Mouse (Mus musculus) liver, postnatal 0 days (tissue): Measurements from ENCODE around the gene Thsd4. TPM values are rescaled to one million over a fixed set of nuclear protein-coding genes. Genes with fewer than 3 reads are reported as not detected.

Experiments used
- ATAC-seq: fragments of 200-750 bp; cut with Nextera tagmentation; 2 replicates; pipeline ENCODE4 v1.8.0; 2017; ENCODE audit warnings: mild to moderate bottlenecking, moderate library complexity
- DNase-seq: peaks from one replicate; pipeline ENCODE4 v3.0.0-alpha.2; 2016
- H3K27ac ChIP-seq: fragments of 300-500 bp; sonication (generic); 2 replicates; pipeline ENCODE4 v1.5.1; 2014; ENCODE audit warnings: antibody characterized with exemption, moderate library complexity, mild to moderate bottlenecking, low read depth
- H3K27me3 ChIP-seq: fragments of 300-500 bp; sonication (generic); 2 replicates; pipeline ENCODE4 v1.6.1; 2014; ENCODE audit warnings: low read length, control low read depth, mixed read lengths; ENCODE audit not compliant: insufficient read depth
- H3K36me3 ChIP-seq: fragments of 300-500 bp; sonication (generic); replicated peaks from 2 replicates; pipeline ENCODE4 v1.6.1; 2014; ENCODE audit warnings: mild to moderate bottlenecking, control low read depth, low read length, moderate library complexity, mixed read lengths; ENCODE audit not compliant: insufficient read depth
- H3K4me1 ChIP-seq: fragments of 300-500 bp; sonication (generic); 2 replicates; pipeline ENCODE4 v1.6.1; 2014; ENCODE audit warnings: antibody characterized with exemption, mild to moderate bottlenecking, control low read depth; ENCODE audit not compliant: insufficient read depth
- H3K4me2 ChIP-seq: fragments of 300-500 bp; sonication (generic); 2 replicates; pipeline ENCODE4 v1.6.1; 2014; ENCODE audit warnings: low read depth, mild to moderate bottlenecking, low read length, moderate library complexity, mixed read lengths
- H3K4me3 ChIP-seq: fragments of 300-500 bp; sonication (generic); 2 replicates; pipeline ENCODE4 v1.5.1; 2014; ENCODE audit warnings: low read depth, low read length
- H3K9ac ChIP-seq: fragments of 300-500 bp; sonication (generic); replicated peaks from 2 replicates; pipeline ENCODE4 v1.6.1; 2014; ENCODE audit warnings: mild to moderate bottlenecking, moderate library complexity
- H3K9me3 ChIP-seq: fragments of 300-500 bp; sonication (generic); 2 replicates; pipeline ENCODE4 v1.6.1; 2016; ENCODE audit warnings: mild to moderate bottlenecking, control low read depth, low read length, mixed read lengths
- CTCF ChIP-seq: sonication (generic); IDR thresholded peaks from 2 replicates; pipeline ENCODE4 v1.5.1; 2016; ENCODE audit warnings: antibody characterized with exemption, low read depth
- EP300 ChIP-seq: IDR thresholded peaks from 2 replicates; pipeline ENCODE4 v1.6.1; 2016; ENCODE audit warnings: antibody characterized with exemption, low read depth, mild to moderate bottlenecking
- WGBS: fragments of 180-500 bp; shearing (Covaris S2); extraction: QIAGEN DNeasy Blood & Tissue Kit; methylation state at CpG from one replicate; pipeline ENCODE4 v1.1.7; 2014; ENCODE audit not compliant: insufficient replicate concordance; 5-methylcytosine and 5-hydroxymethylcytosine counted together
- polyA plus RNA-seq: library from polyadenylated mRNA; unstranded; fragments of >200 nt; fragmentation: Nextera tagmentation; extraction: Ambion mirVana; gene quantifications from 2 replicates; pipeline ENCODE4 v1.2.1, GENCODE M21; 2015

The Thsd4 gene
- polyA plus RNA-seq, 1 experiment from 2014 or later: 0.70 TPM

- 75% methylated on average over 12 of the region's 12 CpGs for WGBS
These were observed 8.5 kb upstream of the Thsd4 start for GRCm38 (mm10) chr9:60530310-60530709.

GRCm38 (mm10) chr9:60529348-60530243 is 7.8 kb upstream of the Thsd4 start:
- Histone ChIP-seq H3K4me1 (no peaks in the 10 kb centered on the region), H3K4me3 (no peak overlapping the region), H3K4me2 (no peak overlapping the region), H3K36me3 (no peaks in the 10 kb centered on the region), H3K9ac (no peak overlapping the region), H3K27me3 (no peaks in the 10 kb centered on the region), H3K9me3 (no peaks in the 10 kb centered on the region), H3K27ac (no peak overlapping the region)
- no peak for ATAC-seq
- TF ChIP-seq CTCF: no peak
- TF ChIP-seq EP300: no peak
- WGBS: 71% methylated on average over 10 of the region's 10 CpGs
- no peak for DNase-seq

More at GRCm38 (mm10) chr9:60530310-60530709, 8.5 kb upstream of the Thsd4 start:
- DNase-seq: no peak
- Histone ChIP-seq H3K9ac (no peak overlapping the region), H3K27me3 (no peaks in the 10 kb centered on the region), H3K4me2 (no peak overlapping the region), H3K27ac (no peak overlapping the region), H3K9me3 (no peaks in the 10 kb centered on the region), H3K4me1 (no peaks in the 10 kb centered on the region), H3K36me3 (no peaks in the 10 kb centered on the region), H3K4me3 (no peak overlapping the region)
- TF ChIP-seq EP300 (no peak), CTCF (no peak)
- ATAC-seq: no peak

DNA sequence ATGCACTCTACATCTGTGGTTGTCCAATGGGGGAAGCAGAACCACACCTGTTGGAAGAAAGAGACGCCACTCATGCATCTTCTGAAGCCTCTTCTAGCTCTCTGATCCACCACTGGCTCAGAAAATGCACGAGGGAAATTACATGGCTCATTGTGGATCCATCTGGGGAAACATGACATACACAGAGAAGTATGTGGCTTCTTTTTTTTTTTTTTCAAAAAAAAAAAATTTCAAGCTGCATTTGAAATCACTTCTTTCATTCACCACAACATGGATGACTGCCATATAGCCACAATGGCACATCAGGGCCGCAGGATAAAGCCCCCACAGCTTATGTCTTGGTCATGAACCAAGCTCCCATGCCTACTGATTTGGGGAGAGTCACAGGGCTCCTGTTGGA is 6.4 kb upstream of the Thsd4 start:
- no peaks in the 10 kb centered on the region for H3K4me1 ChIP-seq
- H3K9ac ChIP-seq: no peak overlapping the region
- ATAC-seq (no peak), DNase-seq (no peak)
- TF ChIP-seq EP300 (no peak), CTCF (no peak)
- H3K9me3 ChIP-seq: no peaks in the 10 kb centered on the region
- H3K27ac ChIP-seq: no peak overlapping the region
- no peaks in the 10 kb centered on the region for H3K27me3 ChIP-seq
- H3K4me2 ChIP-seq: no peak overlapping the region
- WGBS: 76% methylated on average over 3 of the region's 3 CpGs
- H3K36me3 ChIP-seq: no peaks in the 10 kb centered on the region
- no peak overlapping the region for H3K4me3 ChIP-seq

DNA sequence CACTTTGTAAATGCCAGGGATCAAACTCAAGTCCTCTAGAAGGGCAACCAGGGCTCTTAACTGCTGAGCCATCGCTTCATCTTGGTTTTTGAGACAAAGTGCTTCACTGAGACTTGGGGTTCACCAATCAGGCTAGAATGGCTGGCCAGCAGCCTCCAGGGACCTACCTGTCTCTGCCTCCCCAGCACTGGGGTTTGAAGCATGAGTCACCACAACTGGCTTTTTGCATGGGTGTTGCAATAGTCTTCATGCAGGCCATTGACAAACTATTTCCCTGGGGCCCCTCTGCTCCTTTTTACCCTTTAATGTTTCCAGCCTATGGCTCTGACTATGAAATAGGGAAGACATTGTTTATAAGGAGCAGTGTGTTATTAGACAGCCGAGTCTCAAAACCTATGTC is 6.0 kb upstream of the Thsd4 start:
- no peak overlapping the region for H3K4me2 ChIP-seq
- no peak overlapping the region for H3K27ac ChIP-seq
- H3K36me3 ChIP-seq: no peaks in the 10 kb centered on the region
- H3K27me3 ChIP-seq: no peaks in the 10 kb centered on the region
- no peaks in the 10 kb centered on the region for H3K4me1 ChIP-seq
- WGBS: 78% methylated on average over 2 of the region's 2 CpGs
- H3K9me3 ChIP-seq: no peaks in the 10 kb centered on the region
- no peak overlapping the region for H3K4me3 ChIP-seq
- no peak overlapping the region for H3K9ac ChIP-seq
- TF ChIP-seq EP300 (no peak), CTCF (no peak)
- ATAC-seq (no peak), DNase-seq (no peak)

DNA sequence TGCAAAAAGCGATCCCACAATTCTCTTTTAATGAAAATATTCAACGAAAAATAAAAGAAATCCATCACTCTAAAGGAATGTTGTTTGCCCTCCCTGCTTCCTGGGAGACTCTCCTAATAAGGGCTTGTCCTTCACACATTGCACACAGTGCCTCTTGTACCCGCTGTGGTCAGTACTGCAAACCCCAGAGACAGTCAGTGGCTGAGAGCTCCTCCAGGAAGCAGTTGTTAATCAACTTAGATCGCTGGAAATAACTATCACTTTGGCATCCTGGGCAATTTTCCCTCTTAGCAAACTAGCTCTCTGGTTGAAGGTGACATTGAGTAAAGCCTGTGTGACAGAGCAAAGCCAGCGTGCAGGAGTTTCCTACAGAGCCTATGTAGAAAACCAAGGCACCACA is 5.2 kb upstream of the Thsd4 start:
- DNase-seq: no peak
- ATAC-seq: no peak
- TF ChIP-seq CTCF (no peak), EP300 (no peak)
- Histone ChIP-seq H3K9me3 (no peaks in the 10 kb centered on the region), H3K4me1 (no peaks in the 10 kb centered on the region), H3K36me3 (no peaks in the 10 kb centered on the region), H3K4me3 (no peak overlapping the region), H3K27ac (no peak overlapping the region), H3K4me2 (no peak overlapping the region), H3K27me3 (0 out of 2 replicates have a peak, but pooled peaks cover 2% of the 10 kb centered on the region), H3K9ac (no peak overlapping the region)
- 58% methylated on average over 5 of the region's 5 CpGs for WGBS

GRCm38 (mm10) chr9:60526195-60526594 is 4.3 kb upstream of the Thsd4 start:
- no peak for TF ChIP-seq CTCF
- TF ChIP-seq EP300: no peak
- Histone ChIP-seq H3K9ac (no peak overlapping the region), H3K9me3 (no peaks in the 10 kb centered on the region), H3K4me2 (no peak overlapping the region), H3K4me3 (no peak overlapping the region), H3K36me3 (no peaks in the 10 kb centered on the region), H3K4me1 (no peaks in the 10 kb centered on the region), H3K27me3 (peaks cover 8% of the 10 kb centered on the region), H3K27ac (no peak overlapping the region)
- WGBS: 57% methylated on average over 5 of the region's 5 CpGs
- ATAC-seq (no peak), DNase-seq (no peak)
